Mouse (Mus musculus): ENCODE measurements around the gene Gm21970. TPM values are rescaled to one million over a fixed set of nuclear protein-coding genes. Genes with fewer than 3 reads are reported as not detected.
A peak's percentile ranks its signal among the peaks of the same experiment; 100 is the strongest.

Gene Gm21970
- polyA plus RNA-seq, 1 experiment from 2014 or later, result not detected

DNA sequence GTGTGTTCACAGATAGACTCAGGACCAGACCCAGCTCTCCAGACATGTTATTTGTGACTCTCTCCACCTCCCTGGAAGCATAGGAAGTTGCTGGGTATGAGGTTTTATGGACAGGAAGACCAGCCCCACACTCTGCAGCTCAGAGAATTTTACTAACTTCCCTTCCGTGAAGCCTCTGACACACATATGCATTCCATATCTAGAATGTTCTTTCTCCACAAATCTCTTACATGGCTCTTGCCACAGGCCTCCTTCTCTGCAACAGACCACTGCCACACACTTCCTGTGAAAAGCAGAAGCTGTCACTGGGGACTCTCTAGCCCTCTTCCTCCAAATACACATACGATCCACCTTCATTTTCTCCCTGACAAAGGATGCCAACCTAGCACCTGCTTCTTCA, 24.5 kb upstream of the Gm21970 start:
- no peak overlapping the region for H3K27ac ChIP-seq (ENCODE audit: low read length)
- H3K36me3 ChIP-seq (ENCODE audit: insufficient read depth, low read length), result no peaks in the 10 kb centered on the region
- H3K4me3 ChIP-seq (ENCODE audit: low read length), result no peak overlapping the region
- 91% methylated on average over 2 of the region's 2 CpGs for WGBS
- H3K9me3 ChIP-seq (ENCODE audit: low read length), result peaks cover 8% of the 10 kb centered on the region; the same call in 1 of the 2 replicates
- H3K9ac ChIP-seq (replicated peaks; ENCODE audit: low read length), result no peak overlapping the region
- H3K4me1 ChIP-seq (ENCODE audit: insufficient read depth, low read length), result peaks cover 23% of the 10 kb centered on the region
- H3K27me3 ChIP-seq (ENCODE audit: insufficient read depth, low read length), result no peaks in the 10 kb centered on the region
- H3K4me2 ChIP-seq (replicated peaks; ENCODE audit: low read depth, low read length), result no peak overlapping the region
- no peak for ATAC-seq (ENCODE audit: low FRiP score, low TSS enrichment)

DNA sequence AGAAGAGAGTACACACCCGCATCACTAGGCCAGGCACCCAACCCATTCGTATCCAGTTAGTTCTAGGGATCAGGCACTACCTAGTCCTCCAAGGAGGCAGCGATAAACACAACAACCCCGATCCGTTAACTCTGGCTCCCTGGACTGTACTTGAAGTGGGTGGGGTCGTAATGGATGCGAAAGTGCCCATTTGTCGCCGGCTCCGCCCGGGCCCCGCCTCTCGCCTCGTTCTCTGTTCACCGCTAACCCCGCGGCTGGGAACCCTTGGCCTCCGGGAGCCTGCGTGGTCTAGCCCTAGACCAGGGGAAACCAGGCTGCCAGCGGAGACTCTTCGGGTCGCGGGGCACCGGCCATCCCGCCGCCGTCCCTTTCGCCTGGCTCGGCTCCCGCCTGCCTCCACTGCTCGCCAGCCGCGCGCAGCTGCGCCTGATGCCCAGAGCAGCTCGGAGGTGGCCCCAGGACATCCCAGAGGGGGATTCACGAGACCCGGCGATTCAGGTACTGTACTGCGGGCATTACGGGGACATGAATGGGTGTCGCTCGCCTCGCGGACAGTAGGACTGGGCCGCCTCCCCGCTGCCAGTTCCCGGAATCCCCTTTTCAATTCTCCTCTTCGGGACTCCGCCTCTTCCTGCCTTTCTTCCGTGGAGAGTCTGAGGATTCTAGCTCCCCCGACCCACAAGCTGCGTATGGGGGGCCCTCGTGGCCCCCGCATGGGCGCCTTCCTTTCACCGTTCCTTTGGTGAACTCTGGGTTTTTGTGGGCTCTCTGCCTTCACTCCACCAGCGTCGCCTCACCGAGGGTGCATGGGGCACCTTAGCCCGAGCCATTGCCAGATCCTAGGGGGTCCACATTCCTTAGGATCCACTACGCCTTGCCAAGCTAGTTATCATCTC, 18.7 kb upstream of the Gm21970 start, which contains the start of gene Ifnar2:
TSS of gene Ifnar2 (plus strand) at position 207 of the 896 bp plus-strand sequence.
- WGBS, result under 1% methylated on average over 62 of the region's 62 CpGs
- Histone ChIP-seq H3K9ac (replicated peaks; ENCODE audit: low read length) (peak within 1 kb of the TSS; percentile 94), H3K4me2 (replicated peaks; ENCODE audit: low read depth, low read length) (peak within 1 kb of the TSS; percentile 62), H3K9me3 (ENCODE audit: low read length) (peaks cover 6% of the 10 kb centered on the region; the same call in 1 of the 2 replicates), H3K4me1 (ENCODE audit: insufficient read depth, low read length) (peaks cover 14% of the 10 kb centered on the region), H3K36me3 (ENCODE audit: insufficient read depth, low read length) (peaks cover 4% of the 10 kb centered on the region), H3K27me3 (ENCODE audit: insufficient read depth, low read length) (no peaks in the 10 kb centered on the region), H3K4me3 (ENCODE audit: low read length) (peak within 1 kb of the TSS; percentile 76), H3K27ac (ENCODE audit: low read length) (peak within 1 kb of the TSS; percentile 93)
- ATAC-seq (ENCODE audit: low FRiP score, low TSS enrichment), result peak; percentile 95

DNA sequence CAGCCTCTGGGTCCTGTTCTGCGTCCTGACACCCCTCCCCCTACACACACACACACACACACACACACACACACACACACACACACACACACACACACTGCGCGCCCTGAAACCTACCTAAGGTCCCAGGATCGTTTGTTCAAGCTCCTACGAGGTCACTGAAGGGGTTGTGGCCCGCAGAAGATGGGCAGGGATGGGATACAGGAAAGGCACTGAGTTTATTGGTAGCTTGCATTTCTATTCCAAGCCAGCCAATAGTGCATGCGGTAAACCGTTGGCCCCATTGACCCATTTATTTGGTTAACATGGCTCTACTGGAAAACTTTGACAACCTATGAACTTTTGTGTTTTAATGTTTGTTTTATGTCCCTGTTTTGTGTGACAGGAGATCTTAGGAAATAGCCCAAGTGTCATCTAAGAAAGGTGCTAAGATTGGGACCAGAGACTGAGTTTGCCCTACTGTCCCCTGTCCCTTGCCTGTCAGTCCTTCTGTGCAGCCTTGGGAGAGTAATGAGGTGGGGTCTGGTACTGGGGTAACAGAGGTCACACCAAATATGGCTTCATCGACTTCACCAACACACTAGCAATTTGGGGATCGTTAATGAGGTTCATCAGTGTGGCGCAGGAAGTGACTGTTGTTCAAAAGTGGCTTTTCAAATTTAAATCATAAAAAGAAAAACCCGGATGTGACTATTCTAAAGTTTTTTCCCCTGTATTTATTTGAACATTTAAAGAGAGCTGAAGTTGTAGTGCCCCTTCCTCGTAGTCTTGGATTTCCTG, 17.9 kb upstream of the Gm21970 start:
- peaks cover 22% of the 10 kb centered on the region for H3K4me1 ChIP-seq (ENCODE audit: insufficient read depth, low read length)
- H3K9me3 ChIP-seq (ENCODE audit: low read length), result no peaks in the 10 kb centered on the region
- peak overlapping the region; percentile 76 for H3K4me3 ChIP-seq (ENCODE audit: low read length)
- H3K36me3 ChIP-seq (ENCODE audit: insufficient read depth, low read length), result peaks cover 4% of the 10 kb centered on the region
- H3K9ac ChIP-seq (replicated peaks; ENCODE audit: low read length), result peak overlapping the region; percentile 94
- H3K4me2 ChIP-seq (replicated peaks; ENCODE audit: low read depth, low read length), result peak overlapping the region; percentile 62
- no peaks in the 10 kb centered on the region for H3K27me3 ChIP-seq (ENCODE audit: insufficient read depth, low read length)
- H3K27ac ChIP-seq (ENCODE audit: low read length), result peak overlapping the region; percentile 93
- ATAC-seq (ENCODE audit: low FRiP score, low TSS enrichment), result peak; percentile 3; the same call in 1 of the 2 replicates
- WGBS, result 30% methylated on average over 13 of the region's 13 CpGs

DNA sequence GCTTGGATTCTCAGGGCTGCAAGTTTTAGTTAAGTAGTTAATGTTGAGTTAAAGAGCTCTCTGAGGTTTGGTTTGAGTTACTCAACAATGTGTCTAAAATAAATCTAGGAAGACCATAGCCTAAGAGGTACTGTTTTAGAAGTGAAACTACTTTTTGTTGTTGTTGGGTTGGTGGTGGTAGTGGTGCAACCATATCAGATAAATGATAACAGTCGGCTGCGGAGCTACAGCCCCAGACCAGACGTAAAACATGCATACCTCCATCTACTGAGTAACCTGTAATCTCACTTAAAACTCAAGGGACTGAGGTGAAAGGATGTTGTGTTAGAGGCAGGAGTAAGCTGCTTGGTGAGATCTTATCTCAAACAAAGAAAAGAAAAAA, 17.3 kb upstream of the Gm21970 start:
- WGBS, result 84% methylated on average over 3 of the region's 3 CpGs
- H3K4me1 ChIP-seq (ENCODE audit: insufficient read depth, low read length), result peaks cover 28% of the 10 kb centered on the region
- H3K4me3 ChIP-seq (ENCODE audit: low read length), result peak overlapping the region; percentile 76
- H3K36me3 ChIP-seq (ENCODE audit: insufficient read depth, low read length), result peaks cover 4% of the 10 kb centered on the region
- no peaks in the 10 kb centered on the region for H3K27me3 ChIP-seq (ENCODE audit: insufficient read depth, low read length)
- peak overlapping the region; percentile 28; the same call in 1 of the 2 replicates for H3K27ac ChIP-seq (ENCODE audit: low read length)
- no peaks in the 10 kb centered on the region for H3K9me3 ChIP-seq (ENCODE audit: low read length)
- no peak for ATAC-seq (ENCODE audit: low FRiP score, low TSS enrichment)
- no peak overlapping the region for H3K9ac ChIP-seq (replicated peaks; ENCODE audit: low read length)
- peak overlapping the region; percentile 62 for H3K4me2 ChIP-seq (replicated peaks; ENCODE audit: low read depth, low read length)

DNA sequence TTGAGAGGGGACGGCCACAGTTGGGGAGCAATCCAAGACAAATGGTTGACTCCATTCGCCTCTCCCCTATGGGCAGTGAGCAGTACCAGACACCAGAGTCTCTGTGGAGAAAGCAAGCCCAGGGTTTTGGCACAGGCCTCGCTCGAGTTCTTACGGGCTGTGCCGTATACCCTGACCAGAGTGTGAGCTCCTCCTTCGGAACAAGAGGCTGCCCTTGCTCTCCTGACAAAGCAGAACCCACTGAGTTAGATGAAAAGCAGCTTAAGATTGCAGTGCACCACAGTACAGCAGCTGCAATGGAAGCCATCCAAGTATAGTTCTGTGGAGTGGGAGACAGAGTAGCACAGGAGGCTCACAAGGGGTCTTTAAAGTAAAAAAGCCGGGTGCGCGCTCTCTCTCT, 14.8 kb upstream of the Gm21970 start:
- H3K9me3 ChIP-seq (ENCODE audit: low read length), result no peaks in the 10 kb centered on the region
- H3K27me3 ChIP-seq (ENCODE audit: insufficient read depth, low read length), result no peaks in the 10 kb centered on the region
- no peak overlapping the region for H3K9ac ChIP-seq (replicated peaks; ENCODE audit: low read length)
- H3K27ac ChIP-seq (ENCODE audit: low read length), result no peak overlapping the region
- ATAC-seq (ENCODE audit: low FRiP score, low TSS enrichment), result no peak
- H3K4me3 ChIP-seq (ENCODE audit: low read length), result no peak overlapping the region
- no peak overlapping the region for H3K4me2 ChIP-seq (replicated peaks; ENCODE audit: low read depth, low read length)
- H3K36me3 ChIP-seq (ENCODE audit: insufficient read depth, low read length), result peaks cover 7% of the 10 kb centered on the region
- H3K4me1 ChIP-seq (ENCODE audit: insufficient read depth, low read length), result peaks cover 31% of the 10 kb centered on the region
- 90% methylated on average over 10 of the region's 10 CpGs for WGBS

DNA sequence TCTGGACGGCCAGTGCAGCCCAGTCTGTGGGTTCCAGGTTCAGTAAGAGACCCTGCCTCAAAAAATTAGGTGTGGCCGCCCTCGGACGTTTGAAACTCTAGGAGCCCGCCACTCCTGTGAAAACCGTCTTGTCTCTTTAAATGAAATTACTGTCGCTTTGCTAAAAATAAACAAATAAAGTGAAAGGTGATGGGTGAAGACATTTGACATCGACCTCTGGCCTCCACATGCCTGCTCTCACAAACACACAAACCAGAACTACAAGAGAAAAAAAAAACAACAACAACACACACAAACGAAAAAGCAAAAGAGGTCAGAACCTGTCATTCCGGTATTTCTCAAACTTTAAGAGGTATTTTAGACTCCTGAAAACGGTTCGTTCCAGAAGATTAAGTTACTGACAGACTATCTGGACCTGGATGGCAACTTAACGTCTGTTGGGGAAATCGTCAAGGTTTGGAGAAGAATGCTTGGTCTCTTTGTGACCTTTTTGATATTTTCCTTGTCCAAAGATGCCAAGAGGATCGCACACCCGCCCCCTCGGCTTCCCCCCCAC, 13.0 kb upstream of the Gm21970 start:
- Histone ChIP-seq H3K9me3 (ENCODE audit: low read length) (no peaks in the 10 kb centered on the region), H3K27me3 (ENCODE audit: insufficient read depth, low read length) (no peaks in the 10 kb centered on the region), H3K4me2 (replicated peaks; ENCODE audit: low read depth, low read length) (peak overlapping the region; percentile 45), H3K4me1 (ENCODE audit: insufficient read depth, low read length) (peaks cover 28% of the 10 kb centered on the region), H3K27ac (ENCODE audit: low read length) (peak overlapping the region; percentile 75; the same call in 1 of the 2 replicates), H3K4me3 (ENCODE audit: low read length) (0 out of 2 replicates have a peak overlapping the region, but pooled peaks have one; percentile 6), H3K36me3 (ENCODE audit: insufficient read depth, low read length) (peaks cover 7% of the 10 kb centered on the region), H3K9ac (replicated peaks; ENCODE audit: low read length) (no peak overlapping the region)
- ATAC-seq (ENCODE audit: low FRiP score, low TSS enrichment), result no peak
- 23% methylated on average over 17 of the region's 17 CpGs for WGBS

DNA sequence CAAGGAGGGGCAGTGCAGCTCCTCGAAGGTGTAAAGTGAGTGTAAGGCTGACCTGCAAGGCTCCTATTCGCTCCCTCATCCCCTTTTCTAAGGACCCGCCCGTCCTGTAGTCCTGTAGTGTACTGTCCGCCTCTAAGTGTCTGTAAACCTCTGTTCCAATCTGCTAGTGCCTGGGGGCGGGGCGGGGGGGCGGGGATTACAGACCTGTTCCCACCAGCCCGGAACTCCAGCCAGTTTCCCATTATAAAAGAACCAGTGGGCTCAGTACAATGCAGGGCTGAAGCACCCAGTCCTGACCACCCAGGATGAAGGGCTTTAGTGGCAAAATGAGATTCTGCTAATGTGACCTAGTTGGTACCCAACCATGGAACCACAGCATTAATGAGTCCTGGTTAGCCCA, 12.5 kb upstream of the Gm21970 start:
- H3K4me3 ChIP-seq (ENCODE audit: low read length), result 0 out of 2 replicates have a peak overlapping the region, but pooled peaks have one; percentile 6
- WGBS, result 20% methylated on average over 9 of the region's 9 CpGs
- peak overlapping the region; percentile 75; the same call in 1 of the 2 replicates for H3K27ac ChIP-seq (ENCODE audit: low read length)
- H3K36me3 ChIP-seq (ENCODE audit: insufficient read depth, low read length), result peaks cover 9% of the 10 kb centered on the region
- H3K4me2 ChIP-seq (replicated peaks; ENCODE audit: low read depth, low read length), result peak overlapping the region; percentile 45
- H3K27me3 ChIP-seq (ENCODE audit: insufficient read depth, low read length), result no peaks in the 10 kb centered on the region
- no peaks in the 10 kb centered on the region for H3K9me3 ChIP-seq (ENCODE audit: low read length)
- peak; percentile 78 for ATAC-seq (ENCODE audit: low FRiP score, low TSS enrichment)
- peaks cover 23% of the 10 kb centered on the region for H3K4me1 ChIP-seq (ENCODE audit: insufficient read depth, low read length)
- 0 out of 2 replicates have a peak overlapping the region, but pooled peaks have one; percentile 5 for H3K9ac ChIP-seq (replicated peaks; ENCODE audit: low read length)

DNA sequence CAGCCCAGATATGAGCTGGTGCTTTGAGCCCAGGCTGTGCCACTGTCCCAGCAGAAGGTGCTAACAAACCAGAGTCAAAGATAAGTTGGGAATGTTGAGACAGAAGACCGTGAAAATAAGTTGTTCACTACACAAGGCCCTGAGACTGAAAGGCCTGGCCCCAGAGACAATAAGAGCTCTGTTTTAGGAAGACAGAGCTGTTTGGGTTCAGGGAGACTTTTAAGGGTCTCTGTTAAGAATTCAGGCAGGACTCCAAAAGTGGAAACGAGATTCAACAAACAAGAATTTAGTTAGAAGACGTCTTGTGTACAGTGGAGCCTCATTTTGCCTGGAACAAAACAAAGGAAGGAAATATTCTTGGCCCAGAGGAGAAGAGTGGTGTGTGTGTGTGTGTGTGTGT, 12.1 kb upstream of the Gm21970 start:
- 0 out of 2 replicates have a peak overlapping the region, but pooled peaks have one; percentile 5 for H3K9ac ChIP-seq (replicated peaks; ENCODE audit: low read length)
- WGBS, result 48% methylated on average over 3 of the region's 3 CpGs
- ATAC-seq (ENCODE audit: low FRiP score, low TSS enrichment), result no peak

DNA sequence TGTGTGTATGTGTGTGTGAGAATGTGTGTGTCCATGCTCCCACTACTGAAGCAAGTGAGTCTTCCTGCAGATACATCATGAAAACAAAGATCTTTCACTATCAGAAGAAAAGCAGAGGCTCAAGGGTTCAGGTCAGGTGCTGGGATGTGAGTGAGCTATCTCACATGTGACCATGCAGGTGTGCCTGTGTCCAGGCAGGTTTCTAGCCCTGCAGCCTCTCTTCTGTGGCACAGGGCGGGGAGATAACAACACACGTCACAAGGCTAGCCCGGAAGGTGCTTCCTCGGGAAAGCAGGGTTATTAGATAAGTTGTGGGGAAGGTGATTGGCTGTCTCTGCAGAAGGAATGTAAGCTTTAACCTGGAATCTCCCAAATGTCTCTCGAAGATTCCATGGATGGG, 11.4 kb upstream of the Gm21970 start:
- Histone ChIP-seq H3K4me2 (replicated peaks; ENCODE audit: low read depth, low read length) (no peak overlapping the region), H3K9me3 (ENCODE audit: low read length) (no peaks in the 10 kb centered on the region), H3K27me3 (ENCODE audit: insufficient read depth, low read length) (no peaks in the 10 kb centered on the region), H3K9ac (replicated peaks; ENCODE audit: low read length) (no peak overlapping the region; the same call in 1 of the 2 replicates), H3K36me3 (ENCODE audit: insufficient read depth, low read length) (peaks cover 13% of the 10 kb centered on the region), H3K27ac (ENCODE audit: low read length) (peak overlapping the region; percentile 45; the same call in 1 of the 2 replicates), H3K4me1 (ENCODE audit: insufficient read depth, low read length) (peaks cover 24% of the 10 kb centered on the region), H3K4me3 (ENCODE audit: low read length) (no peak overlapping the region)
- ATAC-seq (ENCODE audit: low FRiP score, low TSS enrichment), result no peak
- 71% methylated on average over 5 of the region's 5 CpGs for WGBS

More for the DNA sequence above, 12.1 kb upstream of the Gm21970 start:
- Histone ChIP-seq H3K9me3 (ENCODE audit: low read length) (no peaks in the 10 kb centered on the region), H3K27me3 (ENCODE audit: insufficient read depth, low read length) (no peaks in the 10 kb centered on the region), H3K4me1 (ENCODE audit: insufficient read depth, low read length) (peaks cover 19% of the 10 kb centered on the region), H3K4me3 (ENCODE audit: low read length) (no peak overlapping the region), H3K27ac (ENCODE audit: low read length) (peak overlapping the region; percentile 75; the same call in 1 of the 2 replicates), H3K4me2 (replicated peaks; ENCODE audit: low read depth, low read length) (peak overlapping the region; percentile 45), H3K36me3 (ENCODE audit: insufficient read depth, low read length) (peaks cover 13% of the 10 kb centered on the region)

Measured in kidney, embryonic 16.5 days (tissue).